Mouse (Mus musculus): ENCODE results near the gene Rars.

- TF ChIP-seq CTCF (conservative IDR thresholded peaks at IDR 0.05; ENCODE audit: low read length) = no peak
- TF ChIP-seq POU5F1 (IDR thresholded peaks at IDR 0.05; ENCODE audit: borderline replicate concordance, low read length) = no peak
- TF ChIP-seq NANOG (IDR thresholded peaks at IDR 0.05; ENCODE audit: borderline replicate concordance, low read length) = no peak
These were observed 29.3 kb upstream of the Rars start for GRCm38 (mm10) chr11:35863653-35864052.
